In genomic region chr16:5452971-5453370, GRCm38 (mm10) we compare ENCODE assay signal across 18 mouse cellular contexts.
A peak's percentile ranks its signal among the peaks of the same experiment; 100 is the strongest.
DNase-seq lines count a peak whose midpoint lies in the region; ATAC-seq and TF ChIP-seq lines count a peak whose summit lies in the region.
"Had no signal": no experiment of that assay in that cellular context is flagged by ENCODE, and none has a peak within 500 bp of the region (broad histone marks: within the 10 kb centered on the region; RNA-seq: fewer than 3 reads in every experiment).

No protein-coding gene starts in this region.

- H3K4me1 ChIP-seq in midbrain, embryonic 10.5 days = peaks cover 49% of the 10 kb centered on the region
- peaks cover 17% of the 10 kb centered on the region for H3K4me1 ChIP-seq in midbrain, embryonic 15.5 days
- no peaks in the 10 kb centered on the region for H3K4me1 ChIP-seq in lung, postnatal 0 days (ENCODE audit: insufficient read depth, low read depth, low read length)
- no peaks in the 10 kb centered on the region for H3K4me1 ChIP-seq in hindbrain, embryonic 11.5 days (replicated peaks; ENCODE audit: control insufficient read depth, insufficient read depth, low read length)
- H3K4me1 ChIP-seq: embryonic facial prominence, embryonic 15.5 days; lung, embryonic 15.5 days had no signal

- H3K9ac ChIP-seq in midbrain, embryonic 15.5 days = no peak overlapping the region
- H3K9ac ChIP-seq in lung, postnatal 0 days (replicated peaks; ENCODE audit: low read depth) = no peak overlapping the region
- no peak overlapping the region for H3K9ac ChIP-seq in hindbrain, embryonic 11.5 days (ENCODE audit: low read depth, low read length)
- H3K9ac ChIP-seq: embryonic facial prominence, embryonic 15.5 days; lung, embryonic 15.5 days had no signal

- H3K36me3 ChIP-seq in midbrain, embryonic 10.5 days = no peaks in the 10 kb centered on the region
- H3K36me3 ChIP-seq in midbrain, embryonic 15.5 days (replicated peaks) = no peaks in the 10 kb centered on the region
- no peaks in the 10 kb centered on the region for H3K36me3 ChIP-seq in lung, postnatal 0 days (ENCODE audit: insufficient read depth, low read length)
- H3K36me3 ChIP-seq in hindbrain, embryonic 11.5 days (ENCODE audit: control insufficient read depth, insufficient read depth, low read length) = no peaks in the 10 kb centered on the region
- H3K36me3 ChIP-seq: embryonic facial prominence, embryonic 15.5 days; G1E; lung, embryonic 15.5 days had no signal

- no peak for ATAC-seq in midbrain, embryonic 15.5 days (replicated peaks)
- ATAC-seq in CD4-positive, CD25-positive, alpha-beta regulatory T cell, adult 4 months = peak; percentile 76
- peak; percentile 79 to 84 for ATAC-seq in hematopoietic stem cell, adult 5-6 weeks (replicated peaks in 1 of 2; ENCODE audit: insufficient read depth in 1 of 2, low FRiP score in 2 of 2, low TSS enrichment in 1 of 2, low read depth in 1 of 2, poor library complexity in 2 of 2, severe bottlenecking in 2 of 2)
- no peak for ATAC-seq in lung, postnatal 0 days
- ATAC-seq in hindbrain, embryonic 11.5 days (ENCODE audit: low FRiP score) = no peak
- ATAC-seq: hindbrain, postnatal 0 days had no signal

- H3K4me3 ChIP-seq in midbrain, embryonic 10.5 days = no peak overlapping the region
- H3K4me3 ChIP-seq in midbrain, embryonic 15.5 days = no peak overlapping the region
- no peak overlapping the region for H3K4me3 ChIP-seq in lung, postnatal 0 days (ENCODE audit: low read depth, low read length)
- H3K4me3 ChIP-seq in hindbrain, embryonic 11.5 days (ENCODE audit: low read depth, low read length) = no peak overlapping the region
- H3K4me3 ChIP-seq: embryonic facial prominence, embryonic 15.5 days; lung, embryonic 15.5 days had no signal

- H3K27ac ChIP-seq in midbrain, embryonic 10.5 days (replicated peaks) = peak overlapping the region; percentile 43
- H3K27ac ChIP-seq in midbrain, embryonic 15.5 days = no peak overlapping the region
- no peak overlapping the region for H3K27ac ChIP-seq in lung, postnatal 0 days (ENCODE audit: low read length)
- H3K27ac ChIP-seq in hindbrain, embryonic 11.5 days (ENCODE audit: low read depth, low read length) = no peak overlapping the region
- H3K27ac ChIP-seq: embryonic facial prominence, embryonic 15.5 days; hindbrain, postnatal 0 days; lung, embryonic 15.5 days had no signal

- H3K27me3 ChIP-seq in midbrain, embryonic 10.5 days (ENCODE audit: low read depth, poor library complexity, severe bottlenecking) = peaks cover 73% of the 10 kb centered on the region
- H3K27me3 ChIP-seq in midbrain, embryonic 15.5 days (replicated peaks) = peaks cover 9% of the 10 kb centered on the region; the same call in 1 of the 2 replicates
- H3K27me3 ChIP-seq in lung, postnatal 0 days (replicated peaks; ENCODE audit: insufficient read depth, low read length) = no peaks in the 10 kb centered on the region
- no peaks in the 10 kb centered on the region for H3K27me3 ChIP-seq in hindbrain, embryonic 11.5 days (ENCODE audit: control insufficient read depth, insufficient read depth, low read length)
- H3K27me3 ChIP-seq: embryonic facial prominence, embryonic 15.5 days; lung, embryonic 15.5 days had no signal

- no peak for TF ChIP-seq CTCF in lung, postnatal 0 days (IDR thresholded peaks at IDR 0.05)

- no peak overlapping the region for H3K4me2 ChIP-seq in midbrain, embryonic 15.5 days
- no peak overlapping the region for H3K4me2 ChIP-seq in lung, postnatal 0 days (replicated peaks; ENCODE audit: low read depth, low read length)
- no peak overlapping the region for H3K4me2 ChIP-seq in hindbrain, embryonic 11.5 days (replicated peaks; ENCODE audit: low read depth, low read length)
- H3K4me2 ChIP-seq: embryonic facial prominence, embryonic 15.5 days; liver, embryonic 11.5 days; lung, embryonic 15.5 days had no signal

- 77% methylated on average over 6 of the region's 6 CpGs for WGBS in midbrain, embryonic 10.5 days
- WGBS in midbrain, embryonic 15.5 days = 80% methylated on average over 6 of the region's 6 CpGs
- WGBS in lung, postnatal 0 days = 59% methylated on average over 6 of the region's 6 CpGs
- WGBS in hindbrain, embryonic 11.5 days = 85% methylated on average over 6 of the region's 6 CpGs

- H3K9me3 ChIP-seq in midbrain, embryonic 10.5 days (replicated peaks) = no peaks in the 10 kb centered on the region
- H3K9me3 ChIP-seq in midbrain, embryonic 15.5 days = no peaks in the 10 kb centered on the region
- no peaks in the 10 kb centered on the region for H3K9me3 ChIP-seq in lung, postnatal 0 days (ENCODE audit: low read length)
- H3K9me3 ChIP-seq in hindbrain, embryonic 11.5 days (ENCODE audit: control insufficient read depth, low read length) = no peaks in the 10 kb centered on the region
- H3K9me3 ChIP-seq: embryonic facial prominence, embryonic 15.5 days; lung, embryonic 15.5 days had no signal

- no peak for TF ChIP-seq EP300 in lung, postnatal 0 days (IDR thresholded peaks at IDR 0.05)

- DNase-seq in midbrain, embryonic 10.5 days (ENCODE audit: low spot score) = no peak
- DNase-seq in thymus, postnatal 0 days (ENCODE audit: low spot score) = peak; percentile 80
- no peak for DNase-seq in lung, postnatal 0 days (ENCODE audit: low spot score)
- no peak for DNase-seq in hindbrain, embryonic 11.5 days (ENCODE audit: low spot score)
- DNase-seq in kidney, postnatal 10 days = no peak
- DNase-seq: B cell, adult 2 months; cerebellum, postnatal 10 days; embryo, embryonic 11 days; gastrocnemius, postnatal 25 days; spleen, adult 18-20 months had no signal

Comparison
In these comparisons a context has a peak if more than half of its experiments do, and no peak if none do; other contexts are left out.
1. ATAC-seq: peak in CD4-positive, CD25-positive, alpha-beta regulatory T cell, adult 4 months (single experiment) and hematopoietic stem cell, adult 5-6 weeks (2 of 2); none in midbrain, embryonic 15.5 days (single experiment), lung, postnatal 0 days (single experiment) and hindbrain, embryonic 11.5 days (single experiment).